Mouse (Mus musculus): Measurements from ENCODE around the gene Kctd15.
A peak's percentile ranks its signal among the peaks of the same experiment; 100 is the strongest.

Gene Kctd15

DNA sequence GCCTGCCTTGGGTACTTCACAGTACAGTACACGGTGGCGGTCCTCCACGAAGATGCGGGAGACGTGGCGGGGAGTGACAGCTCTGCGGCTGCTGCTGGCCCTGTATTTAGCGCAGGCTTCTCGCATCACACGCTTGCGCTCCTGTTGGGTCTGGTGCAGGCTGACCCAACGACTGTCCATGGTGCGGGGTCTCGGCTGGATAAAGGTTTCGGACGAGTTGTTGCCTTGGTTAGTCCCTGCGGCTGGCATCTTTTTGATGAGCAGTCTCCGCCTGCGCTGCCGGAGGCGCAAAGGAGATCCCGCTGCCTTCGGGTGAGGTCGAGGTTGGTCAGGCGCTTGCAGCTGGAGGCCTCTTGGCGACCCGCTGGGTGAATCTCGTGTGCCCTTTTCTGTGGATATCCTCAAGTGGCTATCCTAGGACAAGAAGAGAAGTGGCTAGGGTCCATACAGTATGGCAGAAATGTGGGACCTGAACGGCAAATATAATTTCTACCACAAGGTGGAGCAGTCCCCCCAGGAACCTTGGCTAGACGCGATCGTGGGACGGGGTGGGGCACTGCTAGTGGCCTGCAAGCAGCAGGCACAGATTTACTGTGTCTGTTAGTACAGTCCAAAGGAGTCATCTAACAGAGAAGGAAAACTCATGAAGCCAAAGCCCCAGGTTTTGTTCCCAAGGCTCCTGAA, 19.4 kb upstream of the Kctd15 start:
- peak; percentile 59 for DNase-seq (ENCODE audit: low read depth, low spot score)
- no peaks in the 10 kb centered on the region for H3K27me3 ChIP-seq (ENCODE audit: control insufficient read depth, insufficient read depth, low read length, poor library complexity, severe bottlenecking)

GRCm38 (mm10) chr7:34675120-34675790, 18.7 kb upstream of the Kctd15 start:
- DNase-seq (ENCODE audit: low read depth, low spot score): no peak
- no peaks in the 10 kb centered on the region for H3K27me3 ChIP-seq (ENCODE audit: control insufficient read depth, insufficient read depth, low read length, poor library complexity, severe bottlenecking)
- no peaks in the 10 kb centered on the region for H3K36me3 ChIP-seq (ENCODE audit: control insufficient read depth, insufficient read depth, low read length, poor library complexity, severe bottlenecking)

More for the DNA sequence above, 19.4 kb upstream of the Kctd15 start:
- no peaks in the 10 kb centered on the region for H3K36me3 ChIP-seq (ENCODE audit: control insufficient read depth, insufficient read depth, low read length, poor library complexity, severe bottlenecking)

DNA sequence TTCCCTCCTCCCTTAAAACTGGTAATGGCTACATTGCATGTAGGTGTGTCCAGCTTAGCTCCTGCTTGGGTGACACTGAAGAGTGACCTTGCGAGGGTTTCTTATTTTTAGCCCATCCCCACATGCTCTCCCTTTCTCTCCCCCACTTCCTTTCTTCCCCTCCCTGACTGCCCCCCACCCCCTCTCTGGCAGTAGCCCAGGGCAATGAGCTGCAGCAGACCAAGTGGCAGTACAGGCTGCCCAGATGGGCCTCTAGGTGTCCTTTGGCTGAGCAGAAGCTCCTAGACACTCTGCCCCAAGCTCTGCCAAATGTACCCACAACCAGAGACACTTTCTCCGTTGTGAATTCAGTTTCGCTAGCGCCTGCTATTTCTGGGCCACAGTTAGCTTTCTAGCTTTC, 16.4 kb upstream of the Kctd15 start:
- no peaks in the 10 kb centered on the region for H3K36me3 ChIP-seq (ENCODE audit: control insufficient read depth, insufficient read depth, low read length, poor library complexity, severe bottlenecking)
- DNase-seq (ENCODE audit: low read depth, low spot score): no peak
- no peaks in the 10 kb centered on the region for H3K27me3 ChIP-seq (ENCODE audit: control insufficient read depth, insufficient read depth, low read length, poor library complexity, severe bottlenecking)

GRCm38 (mm10) chr7:34671911-34672310, 15.4 kb upstream of the Kctd15 start:
- no peaks in the 10 kb centered on the region for H3K36me3 ChIP-seq (ENCODE audit: control insufficient read depth, insufficient read depth, low read length, poor library complexity, severe bottlenecking)
- peak; percentile 80 for DNase-seq (ENCODE audit: low read depth, low spot score)
- no peaks in the 10 kb centered on the region for H3K27me3 ChIP-seq (ENCODE audit: control insufficient read depth, insufficient read depth, low read length, poor library complexity, severe bottlenecking)

GRCm38 (mm10) chr7:34670778-34671177, 14.2 kb upstream of the Kctd15 start:
- DNase-seq (ENCODE audit: low read depth, low spot score): no peak
- no peaks in the 10 kb centered on the region for H3K36me3 ChIP-seq (ENCODE audit: control insufficient read depth, insufficient read depth, low read length, poor library complexity, severe bottlenecking)
- H3K27me3 ChIP-seq (ENCODE audit: control insufficient read depth, insufficient read depth, low read length, poor library complexity, severe bottlenecking): no peaks in the 10 kb centered on the region

DNA sequence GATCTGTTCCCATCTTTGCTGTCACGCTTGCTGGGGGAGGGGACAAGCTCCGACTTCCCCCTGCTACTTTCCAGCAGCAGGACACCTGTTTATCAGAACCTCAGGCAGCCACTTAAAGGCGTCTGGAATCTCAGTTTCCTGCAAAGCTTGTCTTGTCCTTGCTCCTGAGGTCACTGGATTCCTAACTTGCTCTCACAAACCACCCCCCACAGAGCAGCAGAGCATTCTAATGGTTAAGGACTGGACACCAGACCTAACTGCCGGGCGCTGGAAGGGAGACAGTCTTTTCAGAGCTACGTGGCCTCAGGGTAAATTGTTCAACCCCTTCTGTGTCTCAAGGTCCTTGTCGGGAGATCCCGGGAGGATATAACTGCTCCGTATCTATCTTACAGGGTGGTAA, 12.8 kb upstream of the Kctd15 start:
- H3K27me3 ChIP-seq (ENCODE audit: control insufficient read depth, insufficient read depth, low read length, poor library complexity, severe bottlenecking): no peaks in the 10 kb centered on the region
- no peak for DNase-seq (ENCODE audit: low read depth, low spot score)
- H3K36me3 ChIP-seq (ENCODE audit: control insufficient read depth, insufficient read depth, low read length, poor library complexity, severe bottlenecking): no peaks in the 10 kb centered on the region

DNA sequence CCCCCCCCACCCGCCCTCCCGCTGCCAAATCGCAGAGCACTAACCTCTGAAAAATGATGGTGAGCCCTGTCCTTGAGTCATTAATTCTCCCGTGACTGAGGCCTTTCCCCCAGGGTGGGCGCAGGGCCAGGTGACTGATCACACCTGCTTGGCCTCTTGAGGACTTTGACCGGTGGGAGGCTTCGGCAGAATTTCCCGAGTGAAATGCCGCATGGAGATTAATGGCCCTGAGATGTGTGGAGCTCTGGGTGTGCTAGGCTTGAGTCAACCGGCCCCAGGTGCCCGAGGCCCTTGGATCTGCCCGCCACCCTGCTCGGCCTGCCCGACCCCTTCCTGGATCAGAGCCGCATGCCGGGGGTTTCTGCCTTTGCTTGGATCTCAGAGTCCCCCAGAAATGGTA, 11.3 kb upstream of the Kctd15 start:
- DNase-seq (ENCODE audit: low read depth, low spot score): no peak
- no peaks in the 10 kb centered on the region for H3K36me3 ChIP-seq (ENCODE audit: control insufficient read depth, insufficient read depth, low read length, poor library complexity, severe bottlenecking)
- no peaks in the 10 kb centered on the region for H3K27me3 ChIP-seq (ENCODE audit: control insufficient read depth, insufficient read depth, low read length, poor library complexity, severe bottlenecking)

- no peak for DNase-seq (ENCODE audit: low read depth, low spot score)
- Histone ChIP-seq H3K27me3 (ENCODE audit: control insufficient read depth, insufficient read depth, low read length, poor library complexity, severe bottlenecking) (no peaks in the 10 kb centered on the region), H3K36me3 (ENCODE audit: control insufficient read depth, insufficient read depth, low read length, poor library complexity, severe bottlenecking) (no peaks in the 10 kb centered on the region)
These were observed 6.6 kb upstream of the Kctd15 start for GRCm38 (mm10) chr7:34663145-34663544.

- no peak for DNase-seq (ENCODE audit: low read depth, low spot score)
- no peaks in the 10 kb centered on the region for H3K27me3 ChIP-seq (ENCODE audit: control insufficient read depth, insufficient read depth, low read length, poor library complexity, severe bottlenecking)
- no peaks in the 10 kb centered on the region for H3K36me3 ChIP-seq (ENCODE audit: control insufficient read depth, insufficient read depth, low read length, poor library complexity, severe bottlenecking)
These were observed 5.7 kb upstream of the Kctd15 start for GRCm38 (mm10) chr7:34662227-34662626.

DNA sequence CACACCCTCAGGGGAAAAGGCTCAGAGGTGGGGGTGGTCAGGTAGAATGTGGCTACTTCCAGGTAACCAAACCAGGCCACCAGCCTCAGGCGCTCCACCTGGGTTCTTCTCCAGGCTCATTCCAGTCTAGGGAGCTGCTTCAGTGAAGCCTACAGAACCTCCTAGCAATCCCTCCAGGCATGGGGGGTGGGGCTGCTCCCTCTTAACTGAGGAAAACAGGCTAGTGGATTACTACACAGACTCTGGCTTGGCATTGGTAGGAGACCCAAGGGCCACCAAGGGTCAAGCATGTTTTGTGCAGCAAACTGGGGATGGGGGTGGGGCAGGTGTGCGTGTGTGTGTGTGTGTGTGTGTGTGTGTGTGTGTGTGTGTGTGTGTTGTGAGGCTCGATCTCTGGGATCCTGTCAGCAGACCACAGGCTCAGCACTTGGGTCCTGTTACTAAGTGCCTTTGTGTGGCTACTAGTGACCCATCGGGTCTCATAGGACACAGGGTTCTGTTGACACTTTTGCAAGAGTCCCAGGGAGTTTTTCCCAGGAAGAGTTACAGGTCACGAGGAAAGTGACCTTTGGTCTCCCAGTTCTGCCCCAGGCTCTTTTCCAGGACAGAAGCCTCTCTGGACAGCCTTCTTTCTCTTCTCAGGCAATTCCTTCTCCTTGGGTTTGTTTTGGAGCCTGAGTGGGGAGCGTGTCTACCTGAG, 3.0 kb upstream of the Kctd15 start:
- no peaks in the 10 kb centered on the region for H3K36me3 ChIP-seq (ENCODE audit: control insufficient read depth, insufficient read depth, low read length, poor library complexity, severe bottlenecking)
- H3K27me3 ChIP-seq (ENCODE audit: control insufficient read depth, insufficient read depth, low read length, poor library complexity, severe bottlenecking): no peaks in the 10 kb centered on the region
- no peak for DNase-seq (ENCODE audit: low read depth, low spot score)

DNA sequence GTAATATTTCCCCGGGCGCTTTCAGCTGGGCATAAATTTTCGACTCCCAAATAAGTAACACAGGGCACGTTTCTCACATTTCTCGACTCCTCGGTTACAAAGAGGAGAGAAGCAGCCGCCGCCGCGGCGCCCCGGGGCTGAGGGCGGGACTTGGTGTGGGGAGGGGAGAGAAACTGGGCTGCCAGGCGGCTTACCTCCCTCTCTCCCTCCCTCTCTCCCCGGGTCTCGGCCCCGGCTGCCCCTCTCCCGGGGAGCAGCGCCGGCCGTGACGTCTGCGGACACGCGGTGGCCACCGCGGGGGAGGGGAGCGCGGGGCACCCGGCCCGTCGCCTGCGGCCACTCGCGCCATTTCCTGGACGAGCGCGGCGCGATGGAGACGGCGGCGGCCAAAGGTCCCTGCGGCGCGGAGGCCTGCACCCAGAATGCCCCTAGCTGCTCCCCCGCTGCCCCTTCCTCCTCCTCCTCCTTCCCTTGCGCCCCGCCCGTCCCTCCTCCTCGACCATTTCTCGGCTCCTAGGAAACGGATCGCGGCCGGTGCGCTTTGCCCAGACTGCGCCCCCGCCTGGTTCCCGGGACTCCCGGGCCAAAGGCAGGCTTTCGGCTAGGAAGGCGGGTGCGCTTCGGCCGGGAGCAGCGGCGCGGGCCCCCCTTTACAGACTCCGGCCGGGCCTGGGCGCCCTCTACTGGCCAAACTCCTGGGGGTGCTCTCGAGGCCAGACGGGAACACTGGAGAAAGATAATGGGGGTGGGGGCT, 1.3 kb downstream of the Kctd15 start:
- no peaks in the 10 kb centered on the region for H3K36me3 ChIP-seq (ENCODE audit: control insufficient read depth, insufficient read depth, low read length, poor library complexity, severe bottlenecking)
- peak; percentile 23 for DNase-seq (ENCODE audit: low read depth, low spot score)
- H3K27me3 ChIP-seq (ENCODE audit: control insufficient read depth, insufficient read depth, low read length, poor library complexity, severe bottlenecking): peaks cover 2% of the 10 kb centered on the region; the same call in 1 of the 2 replicates

DNA sequence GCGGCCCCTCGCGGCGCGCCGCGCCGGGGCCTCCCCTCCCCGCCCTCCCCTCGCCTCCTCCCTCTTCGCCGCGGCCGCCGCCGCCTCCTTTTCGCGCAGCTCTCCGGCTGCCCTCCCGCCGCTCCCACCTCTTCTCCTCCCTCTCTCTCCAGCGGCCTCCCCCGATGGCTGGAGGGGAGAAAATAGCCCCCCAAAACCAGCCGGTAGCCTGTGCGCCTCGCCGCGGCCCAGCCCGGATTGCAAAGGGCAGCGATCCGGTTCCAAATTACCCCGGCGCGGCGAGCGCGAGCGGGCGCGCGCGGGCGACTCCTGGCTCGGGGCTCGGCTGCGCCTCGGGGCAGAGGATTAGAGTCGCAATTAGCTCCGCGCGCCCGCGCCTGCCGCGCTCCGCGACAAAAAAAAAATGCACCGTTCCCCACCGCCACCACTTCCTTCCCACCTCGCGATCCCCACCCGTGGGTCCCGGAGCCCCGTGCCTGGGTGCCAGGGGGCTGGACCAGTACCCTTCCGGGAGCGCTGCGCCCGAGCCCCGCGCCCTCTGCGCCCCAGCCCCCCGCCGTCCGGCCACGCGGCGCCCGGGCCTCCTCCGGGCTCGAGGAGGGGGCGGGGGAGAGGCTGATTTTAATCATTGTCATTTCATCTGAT, 2.0 kb downstream of the Kctd15 start:
- DNase-seq (ENCODE audit: low read depth, low spot score): no peak

DNA sequence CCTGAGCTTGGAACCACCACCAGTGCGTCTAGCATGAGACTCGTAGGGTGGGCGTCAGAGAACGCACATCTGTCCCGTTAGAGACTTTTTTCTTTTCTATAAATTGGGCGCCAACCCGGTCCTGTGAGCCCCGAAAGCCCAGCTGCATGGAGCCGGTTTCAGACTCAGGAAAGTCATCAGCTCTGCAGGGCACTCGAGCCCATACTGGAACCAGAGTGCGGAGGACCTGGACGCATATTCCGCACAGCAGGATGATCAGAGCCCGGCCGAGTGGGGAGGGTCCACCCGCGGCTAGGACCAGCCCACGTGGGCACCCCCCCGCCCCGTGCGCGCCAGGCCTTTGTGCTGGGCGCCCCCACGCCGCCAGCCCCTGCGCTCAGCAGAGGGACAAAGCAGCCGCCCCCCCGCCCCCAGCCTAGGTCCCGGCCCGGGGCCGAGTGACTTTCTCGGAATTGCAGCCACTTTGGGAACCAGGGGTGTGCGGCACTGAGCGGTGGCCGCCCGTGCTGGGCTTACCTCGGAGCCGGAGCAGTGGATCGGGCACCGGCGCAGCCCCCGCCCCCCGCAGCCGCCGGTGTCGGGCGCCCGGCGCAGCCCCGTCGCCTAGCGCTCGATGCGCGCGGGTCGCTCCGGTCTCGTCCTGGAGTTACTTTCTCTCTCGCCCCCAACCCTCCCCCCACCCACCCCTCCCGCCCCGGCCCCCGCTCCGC, 2.6 kb downstream of the Kctd15 start:
- Histone ChIP-seq H3K27me3 (ENCODE audit: control insufficient read depth, insufficient read depth, low read length, poor library complexity, severe bottlenecking) (peaks cover 2% of the 10 kb centered on the region; the same call in 1 of the 2 replicates), H3K36me3 (ENCODE audit: control insufficient read depth, insufficient read depth, low read length, poor library complexity, severe bottlenecking) (no peaks in the 10 kb centered on the region)
- DNase-seq (ENCODE audit: low read depth, low spot score): no peak

More for the DNA sequence above, 2.0 kb downstream of the Kctd15 start:
- H3K36me3 ChIP-seq (ENCODE audit: control insufficient read depth, insufficient read depth, low read length, poor library complexity, severe bottlenecking): no peaks in the 10 kb centered on the region
- peaks cover 2% of the 10 kb centered on the region; the same call in 1 of the 2 replicates for H3K27me3 ChIP-seq (ENCODE audit: control insufficient read depth, insufficient read depth, low read length, poor library complexity, severe bottlenecking)

Measured in splenic B cell, adult 2 months (primary cell).